Mouse (Mus musculus) right cerebral cortex, postnatal 36 days (tissue): Measurements from ENCODE around the gene Cpeb2.

Experiments used
- DNase-seq, 2 experiments: peaks; one replicate each; pipeline ENCODE4 v3.0.0; 2022; ENCODE audit warnings: low spot score in 2 of 2, mixed read lengths in 1 of 2

Cpeb2 gene

GRCm38 (mm10) chr5:43232480-43233315 is at the start of gene Cpeb2:
Gene Cpeb2 (plus strand): TSS chr5:43233170.
- peak; percentile 91 to 93 for DNase-seq

DNA sequence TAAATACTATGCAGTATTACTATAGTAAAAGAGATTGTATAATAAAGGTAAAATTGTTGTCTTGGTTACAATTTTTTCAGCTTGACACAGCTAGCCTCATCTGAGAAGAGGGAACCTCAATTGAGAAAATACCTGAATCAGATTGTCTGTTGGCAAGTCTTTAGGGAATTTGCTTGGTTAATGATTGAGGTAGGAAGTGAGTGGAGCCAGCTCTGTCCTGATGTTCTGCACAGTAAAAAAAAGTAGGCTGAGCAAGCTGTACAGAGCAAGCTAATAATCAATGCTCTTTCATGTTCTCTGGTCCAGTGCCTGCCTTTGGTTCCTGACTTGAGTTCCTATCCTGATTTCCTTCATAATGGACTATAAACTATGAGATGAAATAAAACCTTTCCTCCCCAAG is 49.4 kb upstream of the Cpeb2 start:
- no peak for DNase-seq

DNA sequence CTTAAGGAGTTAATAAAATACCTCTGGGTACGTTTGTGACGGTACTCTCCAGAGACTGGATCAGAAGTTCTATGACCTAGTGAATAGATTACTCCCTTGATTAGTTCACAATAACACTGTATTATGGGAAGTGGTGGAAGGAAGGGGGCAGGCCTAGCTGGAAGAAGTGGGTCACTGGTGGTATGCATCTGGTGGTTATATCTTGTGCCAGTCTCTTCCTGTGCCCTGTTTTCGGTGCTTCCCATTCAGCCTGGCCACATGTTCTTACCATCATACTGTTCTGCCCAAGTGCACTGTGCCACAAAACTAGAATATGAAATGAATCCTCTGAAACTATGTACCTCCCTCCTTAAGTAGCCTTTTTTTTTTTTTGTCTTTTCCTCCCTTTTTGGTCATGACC is 48.1 kb upstream of the Cpeb2 start:
- no peak for DNase-seq

GRCm38 (mm10) chr5:43185478-43185877 is 47.5 kb upstream of the Cpeb2 start:
- no peak for DNase-seq

DNA sequence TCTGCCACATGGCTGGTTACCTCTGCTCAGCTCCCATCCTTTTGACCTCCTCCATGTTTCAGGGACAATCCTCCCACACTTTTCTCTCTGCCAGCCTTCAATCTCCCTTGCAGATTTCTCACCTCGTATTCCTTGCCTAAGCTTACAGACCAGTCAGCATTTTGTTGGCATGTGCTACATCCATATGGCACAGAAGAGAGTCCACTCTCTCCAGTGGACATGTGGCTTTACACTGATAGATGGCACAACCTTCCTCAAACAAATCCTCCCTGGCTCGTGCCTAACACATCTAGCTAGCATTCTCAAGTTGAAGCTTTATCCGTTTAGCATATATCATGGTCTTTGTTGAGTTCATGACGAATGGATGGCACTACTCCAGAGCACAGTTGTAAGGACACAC is 32.3 kb upstream of the Cpeb2 start:
- no peak for DNase-seq

GRCm38 (mm10) chr5:43206495-43207053 is 26.4 kb upstream of the Cpeb2 start:
- no peak for DNase-seq

GRCm38 (mm10) chr5:43217468-43217867 is 15.5 kb upstream of the Cpeb2 start:
- DNase-seq = no peak

DNA sequence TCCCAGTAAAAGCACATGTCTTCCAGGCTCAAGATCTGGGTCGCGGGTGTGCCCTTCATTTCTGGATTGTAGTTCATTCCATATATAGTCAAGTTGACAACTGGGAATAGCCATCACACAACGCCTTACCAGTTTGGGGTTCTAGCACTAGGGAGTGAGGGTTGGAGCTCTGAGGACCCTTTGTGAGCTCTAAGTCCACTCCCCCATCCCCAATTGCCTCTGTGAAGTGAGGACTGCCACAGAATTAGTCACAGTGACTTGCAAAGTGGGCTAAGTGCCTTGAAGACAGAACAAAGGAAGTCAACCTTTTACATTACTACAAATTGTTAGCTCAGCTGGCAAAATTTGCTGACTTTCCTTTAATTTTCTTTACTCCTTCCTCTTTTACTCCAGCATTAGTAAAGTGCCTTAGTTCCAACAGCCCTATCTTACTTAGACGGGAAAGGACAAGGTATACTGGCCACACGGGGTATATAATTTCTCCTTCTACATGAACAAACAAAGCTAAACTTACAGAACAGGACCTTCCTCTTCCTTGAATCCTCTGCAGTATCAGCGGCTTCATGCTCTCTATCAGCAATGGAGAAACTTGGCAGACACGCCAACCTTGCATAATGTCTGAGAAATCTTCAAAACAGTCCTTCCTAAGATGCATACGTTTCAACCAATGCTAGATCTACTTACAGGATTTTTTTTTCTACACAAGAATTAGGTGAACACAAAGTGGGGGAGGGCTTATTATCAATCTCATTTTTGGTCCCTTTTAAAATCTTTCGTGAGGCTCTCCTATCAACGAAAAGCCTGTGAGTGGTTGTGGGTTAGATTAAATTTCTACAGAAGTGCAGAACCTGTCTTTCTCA is 14.8 kb upstream of the Cpeb2 start:
- no peak for DNase-seq

DNA sequence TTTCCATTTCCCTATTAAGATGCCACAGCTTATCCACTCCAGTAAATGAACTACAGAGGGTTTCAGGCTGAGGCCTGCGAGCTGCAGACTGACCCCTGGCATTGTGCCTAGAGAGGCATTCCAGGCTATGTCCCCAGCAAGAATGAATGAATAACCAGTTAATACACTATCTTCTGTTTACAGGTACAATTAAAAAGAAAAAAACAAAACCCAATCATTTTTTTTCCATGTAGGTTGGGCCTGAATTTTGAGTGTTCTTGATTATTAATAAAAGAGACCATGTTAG is 14.2 kb upstream of the Cpeb2 start:
- DNase-seq = no peak

DNA sequence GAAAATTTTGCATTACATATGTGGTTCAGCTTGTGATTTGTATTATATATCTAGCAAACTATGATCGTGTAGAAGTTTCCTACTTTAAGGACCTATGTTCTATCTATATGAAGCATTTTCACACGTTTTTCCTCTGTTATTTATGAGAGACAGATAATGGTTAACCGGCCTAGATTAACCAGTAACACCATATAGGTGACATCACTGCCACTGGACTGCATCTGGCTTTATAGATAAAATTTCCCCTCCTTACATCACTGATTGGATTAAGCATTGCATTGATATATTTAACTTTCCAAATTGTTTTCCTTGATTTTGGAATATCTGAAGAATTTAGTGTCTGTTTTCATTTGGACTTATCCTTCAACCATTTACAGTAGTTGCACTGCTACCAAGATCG is 9.6 kb upstream of the Cpeb2 start:
- no peak for DNase-seq

DNA sequence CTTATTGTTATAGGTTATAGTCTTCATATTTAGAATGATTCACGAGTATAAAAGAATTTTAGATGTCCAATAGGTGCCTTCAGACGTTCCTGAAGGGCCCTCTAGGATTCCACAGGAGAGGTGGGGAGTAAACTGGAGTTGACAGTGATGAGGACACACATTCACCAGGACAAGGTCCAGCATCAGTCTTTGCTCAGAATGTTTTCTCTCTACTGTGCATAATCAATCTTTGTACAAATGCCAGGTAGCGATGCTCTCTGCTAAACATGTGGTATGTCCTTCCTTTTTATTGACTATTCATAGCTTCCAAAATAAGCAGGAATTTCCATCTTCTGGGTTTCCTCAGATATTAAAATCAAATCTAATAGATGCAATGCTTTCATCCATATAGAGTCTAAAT is 8.7 kb upstream of the Cpeb2 start:
- DNase-seq = no peak

- DNase-seq = no peak
These were observed 6.8 kb upstream of the Cpeb2 start for GRCm38 (mm10) chr5:43226160-43226559.

GRCm38 (mm10) chr5:43227607-43228006 is 5.4 kb upstream of the Cpeb2 start:
- no peak for DNase-seq

GRCm38 (mm10) chr5:43231061-43231460 is 1.9 kb upstream of the Cpeb2 start:
- DNase-seq = no peak

DNA sequence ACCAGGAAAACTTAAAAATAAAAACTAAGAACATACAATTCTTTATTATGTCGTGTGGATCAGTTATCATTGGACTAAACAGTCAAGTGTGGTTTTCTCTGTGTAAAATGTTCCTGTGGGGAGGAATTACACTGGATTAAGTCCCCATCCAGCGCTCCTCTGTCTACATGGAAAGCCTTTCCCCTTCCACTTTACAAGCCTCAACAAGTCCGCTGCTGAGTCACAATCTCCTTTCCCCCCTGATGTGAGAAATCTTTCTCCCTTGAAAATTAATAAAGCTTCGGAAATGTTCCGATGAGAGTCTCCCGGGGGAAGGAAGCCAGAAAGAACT is 856 bp upstream of the Cpeb2 start:
- no peak for DNase-seq

DNA sequence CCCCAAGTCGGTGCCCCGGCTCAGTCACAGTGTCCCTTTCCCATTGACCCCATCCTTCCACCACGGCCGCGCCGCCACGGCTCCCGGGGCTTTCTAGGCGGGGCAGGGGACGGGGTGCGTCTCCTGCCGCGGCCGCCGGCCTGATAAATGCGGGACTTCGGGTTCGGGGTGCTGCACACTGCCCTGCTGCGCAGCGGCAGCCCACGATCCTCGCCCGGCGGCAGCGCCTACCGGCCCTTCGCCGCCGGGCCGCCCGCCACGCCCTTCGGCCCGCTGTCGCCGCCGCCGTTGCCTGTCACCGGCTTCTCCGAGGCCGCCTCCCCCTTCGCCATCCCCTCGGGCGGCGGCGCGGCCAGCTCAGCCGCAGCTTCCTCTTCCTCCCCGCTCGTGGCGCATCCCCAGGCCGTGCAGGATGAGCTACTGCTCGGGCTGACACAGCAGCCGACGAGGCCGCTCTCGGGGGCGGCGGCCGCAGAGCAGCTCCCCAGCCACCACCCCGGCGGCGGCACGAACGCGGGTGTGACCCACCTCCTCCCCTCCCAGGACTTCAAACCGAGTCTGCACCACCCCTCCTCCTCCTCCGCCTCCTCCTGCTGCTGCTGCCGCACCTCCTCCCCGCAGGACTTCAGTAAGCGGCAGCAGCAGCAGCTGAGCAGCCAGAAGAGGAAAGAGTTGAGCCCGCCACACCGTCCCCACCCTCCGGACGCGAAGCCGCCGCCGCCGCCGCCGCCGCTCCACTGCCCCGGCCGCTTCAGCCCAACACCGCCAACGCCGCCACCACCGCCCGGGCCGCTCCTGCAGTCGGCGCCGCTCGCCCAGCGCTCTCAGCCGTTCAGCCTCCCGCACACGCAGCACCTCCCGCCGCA is 579 bp downstream of the Cpeb2 start:
- peak; percentile 82 to 84 for DNase-seq

DNA sequence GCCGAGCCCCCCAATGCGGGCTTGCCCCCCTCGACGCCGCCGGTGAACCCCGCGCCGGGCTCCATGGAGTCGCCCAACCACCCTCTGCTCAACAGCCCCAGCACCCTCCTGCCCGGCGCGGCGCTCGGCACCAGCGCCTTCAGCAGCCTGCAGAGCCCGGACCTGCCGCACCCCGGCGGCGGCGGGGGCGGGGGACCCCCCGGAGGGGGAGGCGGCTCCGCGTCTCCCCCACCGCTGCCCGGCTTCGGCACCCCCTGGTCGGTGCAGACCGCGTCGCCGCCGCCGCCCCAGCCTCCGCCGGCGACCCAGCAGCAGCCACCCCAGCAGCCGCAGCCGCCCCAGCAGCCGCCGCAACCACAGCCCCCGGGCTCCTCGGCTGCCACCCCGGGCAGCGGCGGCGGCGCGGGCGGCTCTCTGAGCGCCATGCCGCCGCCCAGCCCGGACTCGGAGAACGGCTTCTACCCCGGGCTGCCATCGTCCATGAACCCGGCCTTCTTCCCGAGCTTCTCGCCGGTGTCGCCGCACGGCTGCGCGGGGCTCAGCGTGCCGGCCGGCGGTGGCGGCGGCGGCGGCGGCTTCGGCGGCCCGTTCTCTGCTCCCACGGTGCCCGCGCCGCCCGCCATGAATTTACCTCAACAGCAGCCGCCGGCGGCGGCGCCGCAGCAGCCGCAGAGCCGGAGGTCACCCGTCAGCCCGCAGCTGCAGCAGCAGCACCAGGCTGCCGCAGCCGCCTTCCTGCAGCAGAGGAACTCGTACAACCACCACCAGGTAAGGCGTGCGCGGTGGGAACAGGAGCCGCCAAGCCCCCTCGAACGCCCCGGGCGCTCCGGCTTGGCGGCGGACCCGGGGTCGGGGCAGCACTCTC is 1.6 kb downstream of the Cpeb2 start:
- DNase-seq = peak; percentile 18 to 30

GRCm38 (mm10) chr5:43235186-43235785 is 2.3 kb downstream of the Cpeb2 start:
- DNase-seq = peak; percentile 21 to 31

GRCm38 (mm10) chr5:43235997-43236396 is 3.0 kb downstream of the Cpeb2 start:
- no peak for DNase-seq

- DNase-seq = no peak
These were observed 3.5 kb downstream of the Cpeb2 start for GRCm38 (mm10) chr5:43236476-43236875.

DNA sequence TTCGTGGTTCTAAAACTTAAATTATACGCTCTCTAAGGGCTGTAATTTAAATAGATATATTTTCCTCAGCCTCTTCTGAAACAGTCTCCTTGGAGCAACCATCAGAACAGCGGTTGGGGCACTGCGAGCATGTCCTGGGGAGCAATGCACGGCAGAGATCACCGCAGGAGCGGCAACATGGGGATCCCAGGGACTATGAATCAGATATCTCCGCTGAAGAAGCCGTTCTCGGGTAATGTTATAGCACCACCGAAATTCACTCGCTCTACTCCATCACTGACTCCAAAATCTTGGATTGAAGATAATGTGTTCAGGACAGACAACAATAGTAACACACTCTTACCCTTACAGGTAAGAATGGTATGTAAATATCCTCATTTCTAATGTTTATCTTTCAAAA is 4.3 kb downstream of the Cpeb2 start:
- no peak for DNase-seq
